Mouse (Mus musculus) cerebellum, adult 2 months (tissue): ENCODE measurements around the gene Uck2. TPM values are rescaled to one million over a fixed set of nuclear protein-coding genes. Genes with fewer than 3 reads are reported as not detected.

Source experiments
- DNase-seq, 2 experiments: peaks; one replicate each; pipeline ENCODE4 v3.0.0; 2021
- H3K27ac ChIP-seq: fragments of 200-500 bp; 2 replicates; pipeline ENCODE4 v1.5.1; 2012; ENCODE audit warnings: low read length, control low read depth, inconsistent platforms; ENCODE audit not compliant: insufficient read depth
- H3K27me3 ChIP-seq: fragments of 200-500 bp; 2 replicates; pipeline ENCODE4 v1.6.1; 2012; ENCODE audit warnings: inconsistent platforms, mild to moderate bottlenecking, low read length, moderate library complexity; ENCODE audit not compliant: control insufficient read depth, insufficient read depth
- H3K4me1 ChIP-seq: fragments of 200-500 bp; 2 replicates; pipeline ENCODE4 v1.6.1; 2011; ENCODE audit warnings: low read length; ENCODE audit not compliant: control insufficient read depth, insufficient read depth
- H3K4me3 ChIP-seq: fragments of 200-500 bp; replicated peaks from 2 replicates; pipeline ENCODE3; 2011; ENCODE audit warnings: mild to moderate bottlenecking, low read depth, low read length, control low read depth; ENCODE audit not compliant: insufficient read depth
- CTCF ChIP-seq: fragments of 200-500 bp; IDR thresholded peaks from 2 replicates; pipeline ENCODE4 v1.5.1; 2011; ENCODE audit warnings: low read depth, mild to moderate bottlenecking, control low read depth, low read length, moderate library complexity, borderline replicate concordance; ENCODE audit not compliant: insufficient read depth
- POLR2A ChIP-seq: fragments of 200-500 bp; IDR thresholded peaks from 2 replicates; pipeline ENCODE4 v1.6.1; 2011; ENCODE audit warnings: low read length, control low read depth, borderline replicate concordance; ENCODE audit not compliant: insufficient read depth
- WGBS: fragments of 180-500 bp; shearing (Covaris S2); methylation state at CpG from one replicate; pipeline ENCODE4 v1.1.7; 2018; 5-methylcytosine and 5-hydroxymethylcytosine counted together
- polyA plus RNA-seq: library from polyadenylated mRNA; depleted of rRNA; stranded (reverse); fragments of >200 nt; gene quantifications from 2 replicates; pipeline ENCODE4 v1.2.3, GENCODE M21; 2012; rRNA removed

The Uck2 gene
- polyA plus RNA-seq, 1 experiment: 20.7 TPM

DNA sequence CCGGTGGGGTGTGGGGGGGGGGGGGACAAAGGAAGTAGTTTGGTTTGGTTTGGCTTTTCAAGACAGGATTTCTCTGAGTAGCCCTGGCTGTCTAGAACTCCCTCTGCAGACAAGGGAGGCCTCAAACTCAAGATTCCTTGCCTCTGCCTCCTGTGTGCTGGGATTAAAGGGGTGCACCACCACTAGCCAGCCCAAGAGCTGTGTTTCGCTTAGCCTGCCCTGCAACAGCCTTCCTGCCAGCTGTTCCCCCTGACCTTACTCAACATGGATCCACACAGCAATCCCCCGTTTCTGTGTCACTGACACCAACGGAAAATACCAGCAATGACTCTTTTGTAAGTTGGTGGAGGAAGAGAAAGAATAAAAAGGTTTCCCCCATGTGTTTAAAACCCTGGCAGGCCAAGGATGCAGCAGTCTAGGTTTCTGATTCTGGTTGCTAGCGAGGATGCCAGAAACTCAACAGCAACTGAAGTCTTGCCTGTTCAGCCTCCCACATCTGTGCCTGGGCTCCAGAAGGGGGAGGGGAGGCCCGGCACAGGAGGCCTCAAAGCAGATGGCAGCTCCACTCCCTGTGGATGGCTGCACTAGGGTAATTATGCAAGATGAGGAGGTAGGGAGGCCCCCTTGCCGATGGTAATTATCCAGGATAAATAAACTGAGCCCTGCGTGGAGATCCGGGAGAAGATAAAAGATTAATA is 103.1 kb downstream of the Uck2 start:
- Histone ChIP-seq H3K4me3 (no peak overlapping the region), H3K4me1 (no peaks in the 10 kb centered on the region), H3K27me3 (no peaks in the 10 kb centered on the region), H3K27ac (no peak overlapping the region)
- WGBS: 58% methylated on average over 9 of the region's 9 CpGs
- DNase-seq: no peak
- TF ChIP-seq CTCF: no peak
- no peak for TF ChIP-seq POLR2A

Other genes starting within 250 kb of the Uck2 start
- 71.7 and 74.9 TPM in 2 replicates for gene Tmco1, start 23.1 kb upstream of the Uck2 start, polyA plus RNA-seq
- 42.5 and 45.0 TPM in 2 replicates for gene Aldh9a1, start 64.7 kb upstream of the Uck2 start, polyA plus RNA-seq
- 272 and 279 TPM in 2 replicates for gene Mgst3, start 108.5 kb upstream of the Uck2 start, polyA plus RNA-seq
- gene Lrrc52, start 181.5 kb upstream of the Uck2 start, polyA plus RNA-seq: 0.13 and 0.25 TPM in 2 replicates